In the genomic region with DNA sequence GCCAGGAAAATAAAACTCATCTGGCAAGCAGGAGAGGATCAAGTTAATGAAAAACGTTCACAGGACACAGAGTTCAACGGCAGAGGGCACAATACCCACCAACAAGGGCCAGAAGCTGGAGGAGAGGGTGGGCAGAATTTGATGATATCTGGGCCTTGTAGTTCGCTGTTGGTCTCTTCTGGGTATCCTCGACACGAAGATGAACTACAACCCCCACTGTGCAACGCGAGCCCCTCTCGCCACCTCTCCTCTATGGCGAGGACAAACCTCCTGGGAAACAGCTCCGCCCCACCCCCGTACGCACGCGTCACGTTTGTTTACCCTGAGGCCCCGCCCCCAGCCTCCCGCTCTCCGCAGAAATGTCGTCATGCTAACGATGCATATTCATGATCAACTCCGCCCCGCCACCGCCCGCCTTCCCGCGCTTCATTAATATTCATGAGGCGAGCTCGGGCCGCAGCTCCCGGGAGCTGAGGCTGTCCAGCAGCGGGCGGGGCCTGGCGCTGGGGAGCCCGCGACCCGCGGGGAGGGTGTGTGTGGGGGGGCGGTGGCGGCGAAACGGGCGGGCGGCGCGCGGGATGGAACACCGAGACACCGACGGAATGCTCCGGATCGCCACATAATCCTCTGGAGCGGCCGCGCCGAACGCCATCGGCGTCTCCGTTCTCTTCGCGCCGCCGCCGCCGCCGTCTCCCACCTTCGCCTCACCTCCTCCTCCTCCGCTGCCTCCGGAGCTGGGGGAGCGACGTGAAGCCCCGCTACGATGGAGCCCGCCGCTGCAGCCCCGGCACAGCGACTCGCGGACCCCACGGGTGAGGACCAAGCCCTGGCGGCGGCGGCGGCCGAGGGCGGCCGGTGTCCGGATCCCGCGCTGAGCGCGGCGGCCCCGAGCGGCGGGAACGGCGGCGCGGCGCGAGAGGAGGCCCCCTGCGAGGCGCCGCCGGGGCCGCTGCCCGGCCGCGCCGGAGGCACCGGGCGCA, we compare ENCODE assay signal across 8 mouse cellular contexts. TPM values are rescaled to one million over a fixed set of nuclear protein-coding genes. Genes with fewer than 3 reads are reported as not detected.
DNase-seq lines count a peak whose midpoint lies in the region; ATAC-seq lines count a peak whose summit lies in the region.

A gene (plus strand): TSS at position 512 of the 980 bp plus-strand sequence.

- ATAC-seq in inflammation-experienced regulatory T-cells, adult 6 months: peak; percentile 97
- ATAC-seq in megakaryocyte-erythroid progenitor cell, adult 5-6 weeks (replicated peaks; ENCODE audit: low FRiP score, low TSS enrichment, poor library complexity, severe bottlenecking): peak; percentile 96

- peak; percentile 100 for DNase-seq in adrenal gland, adult (ENCODE audit: inconsistent age in 2 of 2, low spot score in 1 of 2)
- peak; percentile 100 for DNase-seq in embryo, embryonic 10.5 days (ENCODE audit: low spot score)
- DNase-seq in gastrocnemius, postnatal 14 days: peak; percentile 100
- peak; percentile 100 for DNase-seq in left cerebral cortex, postnatal 10 days (ENCODE audit: extremely low spot score in 1 of 2, low spot score in 2 of 2)
- peak; percentile 100 for DNase-seq in right cerebral cortex, postnatal 25 days
- peak; percentile 100 for DNase-seq in urinary bladder, postnatal 4 days (ENCODE audit: low spot score in 2 of 2)

- intact Hi-C loops in gastrocnemius, postnatal 14 days (cut with DNase I; ENCODE audit: low total_unique reads): no loop called here
- intact Hi-C loops in left cerebral cortex, postnatal 10 days (cut with DNase I): loop anchor here (5.0 to 10.0 kb wide), 4 partner anchors 99 to 226 kb away; no protein-coding TSS in a partner anchor

RNA-seq across cellular contexts. Expression of the gene that starts here (rescaled TPM):
- 1 to 10 TPM; 7.1 to 8.5 TPM for total RNA-seq in gastrocnemius, postnatal 14 days (2021)
- polyA plus RNA-seq in inflammation-experienced regulatory T-cells, adult 6 months (2017; shearing (Covaris generic)): 1 to 10 TPM; 4.4 to 7.8 (median 7.6) TPM
- 10 to 100 TPM; 49.1 to 50.4 TPM for total RNA-seq in left cerebral cortex, postnatal 10 days (2021)
- 2.1 and 7.1 TPM in 2 replicates for total RNA-seq in megakaryocyte-erythroid progenitor cell, adult 5-6 weeks (2014; fragmentation: Nextera tagmentation)
- total RNA-seq in megakaryocyte-erythroid progenitor cell, adult 5-6 weeks (2017): 1.6 and 2.3 TPM in 2 replicates

Comparison
In these comparisons a context has a peak if more than half of its experiments do, and no peak if none do; other contexts are left out.
1. Peak in every context shown above with its lines: DNase-seq and ATAC-seq.
2. RNA of the gene that starts here (total RNA-seq): 49.1 to 50.4 TPM in left cerebral cortex, postnatal 10 days; 7.1 to 8.5 TPM in gastrocnemius, postnatal 14 days and 1.6 to 7.1 TPM in megakaryocyte-erythroid progenitor cell, adult 5-6 weeks; every median in the first group is over 4 times any median in the second.